Mouse (Mus musculus): ENCODE measurements around the gene Mtrex. TPM values are rescaled to one million over a fixed set of nuclear protein-coding genes. Genes with fewer than 3 reads are reported as not detected.

Mtrex gene
- total RNA-seq, 2 experiments from 2014 or later = 41.9 to 42.6 TPM

DNA sequence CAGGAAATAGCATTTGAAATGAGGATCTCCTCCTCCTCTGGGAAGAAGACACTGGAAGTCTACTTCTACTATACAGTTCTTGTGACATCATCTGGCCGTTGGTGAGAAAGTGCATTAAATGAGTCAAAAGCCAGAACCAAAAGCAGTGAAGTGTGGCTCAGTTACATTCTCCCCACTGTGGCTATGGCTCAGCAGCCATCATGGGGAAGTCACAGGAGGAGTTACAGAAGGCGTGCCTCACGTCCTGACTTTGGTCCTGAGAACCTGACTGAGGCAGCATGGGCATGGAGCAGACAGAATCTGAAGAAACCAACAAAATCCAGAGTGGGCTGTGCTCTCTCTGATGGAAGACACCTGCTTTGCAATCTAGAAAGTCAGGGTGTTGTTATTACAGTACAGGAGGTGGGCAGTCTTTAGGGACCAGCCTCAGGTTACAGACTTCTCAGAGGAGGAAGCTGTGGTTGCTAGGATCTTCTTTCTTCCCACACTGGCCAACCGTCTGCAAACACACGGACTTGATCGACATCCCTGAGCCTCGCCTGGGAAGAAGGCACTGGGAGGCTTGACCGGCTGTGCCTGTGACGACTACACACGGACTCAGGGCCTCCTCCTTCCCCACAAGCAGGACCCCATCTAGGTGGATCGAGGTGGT lies 57.0 kb downstream of the Mtrex start:
- DNase-seq (ENCODE audit: low spot score in 2 of 2) = no peak

DNA sequence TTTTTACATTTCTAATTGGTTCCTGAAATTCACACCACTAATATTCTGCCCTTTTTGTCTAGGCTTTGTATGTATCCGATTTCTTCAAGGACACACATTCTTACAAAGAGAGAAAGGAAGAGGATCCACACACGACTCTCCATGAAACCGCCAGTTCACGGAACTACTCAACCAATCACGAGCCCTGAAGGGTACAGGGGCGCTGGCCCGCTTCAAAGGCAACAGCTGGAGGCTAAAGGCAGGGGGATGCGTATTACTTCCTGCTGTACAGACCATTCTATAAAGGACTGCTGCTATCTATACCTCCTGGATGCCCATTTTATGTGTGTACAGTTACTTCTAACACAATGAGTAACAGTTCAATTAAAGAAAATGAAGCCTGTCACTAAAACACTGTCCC lies 59.8 kb downstream of the Mtrex start:
- no peak for DNase-seq (ENCODE audit: low spot score in 2 of 2)

DNA sequence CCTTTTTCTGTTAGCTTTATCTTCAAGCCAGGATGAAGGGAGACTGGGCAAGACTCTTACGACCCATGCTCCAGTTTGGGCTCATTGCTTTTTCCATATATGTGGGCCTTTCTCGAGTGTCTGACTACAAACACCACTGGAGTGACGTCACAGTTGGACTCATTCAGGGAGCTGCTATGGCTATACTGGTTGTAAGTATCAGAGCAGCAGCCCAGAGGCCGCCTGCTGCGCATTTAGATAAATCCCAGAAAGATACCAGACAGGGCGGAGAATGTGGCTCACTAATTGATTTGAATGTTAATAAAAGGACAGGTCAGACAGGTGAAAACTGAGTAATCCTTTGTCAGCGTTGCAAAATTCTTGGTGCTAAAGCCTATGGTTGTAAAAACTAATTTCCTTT lies 60.4 kb downstream of the Mtrex start:
- no peak for DNase-seq (ENCODE audit: low spot score in 2 of 2)

DNA sequence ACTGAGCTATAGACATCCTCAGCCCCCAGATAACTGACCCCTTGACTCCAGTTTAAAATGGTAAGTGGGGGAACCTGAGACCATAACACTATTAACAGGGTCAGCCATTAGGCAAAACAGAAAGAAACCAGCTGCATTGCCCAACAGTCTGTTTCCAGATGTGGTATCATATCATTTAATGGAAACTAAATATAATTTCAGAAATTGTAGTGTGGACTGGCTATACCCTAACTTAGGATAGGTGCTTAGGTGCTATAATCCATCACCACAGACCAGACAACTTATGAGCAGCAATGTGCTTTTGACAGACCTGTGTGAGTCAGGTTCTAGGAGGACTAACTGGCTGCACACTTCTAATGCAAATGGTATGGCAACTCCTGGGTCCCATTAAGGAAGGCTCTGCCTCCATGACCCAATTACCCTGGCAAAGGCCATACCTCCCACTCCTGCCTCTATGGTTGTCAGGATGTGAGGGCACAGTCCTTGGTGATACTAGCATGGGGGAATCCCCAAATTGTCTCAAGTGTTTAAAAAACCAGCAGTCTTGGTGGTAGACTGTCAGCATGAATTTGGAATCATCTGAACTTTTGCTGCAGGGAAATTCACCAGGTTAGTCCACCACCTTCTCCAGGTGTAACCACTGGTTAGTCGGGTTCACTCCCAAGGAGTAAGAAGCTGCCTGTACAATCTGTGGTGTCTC lies 64.1 kb downstream of the Mtrex start:
- DNase-seq (ENCODE audit: low spot score in 2 of 2) = no peak

DNA sequence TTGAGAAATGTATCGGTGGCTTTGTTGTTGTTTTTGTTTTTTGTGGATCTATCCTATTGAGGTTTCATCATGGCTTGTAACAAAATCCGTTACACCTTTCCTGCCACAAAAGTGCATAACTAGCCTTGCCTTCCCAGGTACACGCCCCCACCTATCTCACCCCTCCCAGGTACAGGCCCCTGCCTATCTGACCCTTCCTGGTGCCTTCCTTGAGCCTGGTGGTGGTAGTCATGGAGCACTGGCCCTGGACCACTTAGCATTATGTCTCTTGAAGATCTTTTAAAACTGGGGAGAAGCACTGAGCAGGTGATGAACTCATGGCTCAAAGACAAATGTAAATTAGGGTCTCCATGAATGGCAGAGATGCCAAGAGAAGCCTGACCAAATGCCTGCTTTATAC lies 64.9 kb downstream of the Mtrex start:
- no peak for DNase-seq (ENCODE audit: low spot score in 2 of 2)

DNA sequence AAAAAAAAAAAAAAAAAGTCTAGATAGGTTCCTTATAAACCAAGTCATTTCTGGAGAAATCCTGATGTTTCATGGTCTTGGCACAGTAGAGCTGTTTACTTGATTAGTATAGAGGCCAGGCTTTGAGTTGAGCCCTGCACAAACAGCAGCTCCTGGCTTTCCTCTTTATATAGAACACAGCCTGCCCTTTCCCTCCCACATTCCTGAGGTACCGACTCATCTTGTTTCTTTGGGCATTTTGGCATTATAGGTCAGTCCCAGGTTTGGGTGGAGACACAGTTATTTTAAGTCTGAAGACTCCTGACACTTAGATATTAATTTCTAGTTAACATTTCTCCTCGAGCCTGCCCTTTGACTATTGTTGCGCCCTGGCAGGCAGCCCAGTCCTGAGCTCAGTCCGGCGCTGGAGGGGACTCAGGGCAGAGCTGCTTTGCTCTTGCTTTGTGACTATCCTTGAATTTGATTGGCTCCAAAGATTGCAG lies 65.3 kb downstream of the Mtrex start:
- DNase-seq (ENCODE audit: low spot score in 2 of 2) = no peak

DNA sequence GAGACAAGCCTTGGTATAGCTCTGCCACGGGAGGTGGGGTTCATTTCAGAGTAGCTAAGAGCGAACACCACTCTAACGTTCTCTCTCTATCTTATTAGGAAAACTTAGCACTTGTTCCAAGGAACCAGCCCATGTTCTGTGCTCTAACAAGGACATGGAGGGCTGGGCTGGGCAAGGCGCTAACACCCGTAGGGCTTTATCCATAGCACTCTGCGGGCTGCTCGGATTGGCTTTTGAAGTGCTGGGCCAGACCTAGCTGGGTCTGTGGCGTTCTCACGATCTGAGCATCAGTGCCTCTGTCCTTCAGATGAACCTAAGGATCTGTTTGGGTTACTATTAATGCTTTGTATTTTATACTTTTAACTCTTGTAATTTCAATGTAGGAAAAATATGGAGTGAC lies 66.3 kb downstream of the Mtrex start:
- DNase-seq (ENCODE audit: low spot score in 2 of 2) = no peak

DNA sequence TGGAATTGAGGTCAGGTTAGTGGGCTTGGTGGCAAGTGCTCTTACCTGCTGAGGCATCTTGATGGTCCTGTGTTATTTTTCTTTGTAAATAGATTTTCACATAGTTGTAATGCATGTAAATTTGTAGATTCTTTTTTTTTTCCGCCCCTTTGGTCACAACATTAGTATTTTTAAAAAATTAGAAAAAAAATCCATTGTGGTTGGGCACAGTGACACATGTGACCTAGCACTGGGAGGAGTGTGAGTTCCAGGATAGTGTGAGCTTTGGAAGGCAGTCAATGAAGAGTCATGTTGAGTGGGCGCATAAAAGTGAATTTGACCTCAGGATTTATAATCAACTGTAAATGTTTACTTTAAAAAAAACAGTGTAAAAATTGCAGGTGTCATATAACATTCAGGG lies 66.8 kb downstream of the Mtrex start:
- no peak for DNase-seq (ENCODE audit: low spot score in 2 of 2)

DNA sequence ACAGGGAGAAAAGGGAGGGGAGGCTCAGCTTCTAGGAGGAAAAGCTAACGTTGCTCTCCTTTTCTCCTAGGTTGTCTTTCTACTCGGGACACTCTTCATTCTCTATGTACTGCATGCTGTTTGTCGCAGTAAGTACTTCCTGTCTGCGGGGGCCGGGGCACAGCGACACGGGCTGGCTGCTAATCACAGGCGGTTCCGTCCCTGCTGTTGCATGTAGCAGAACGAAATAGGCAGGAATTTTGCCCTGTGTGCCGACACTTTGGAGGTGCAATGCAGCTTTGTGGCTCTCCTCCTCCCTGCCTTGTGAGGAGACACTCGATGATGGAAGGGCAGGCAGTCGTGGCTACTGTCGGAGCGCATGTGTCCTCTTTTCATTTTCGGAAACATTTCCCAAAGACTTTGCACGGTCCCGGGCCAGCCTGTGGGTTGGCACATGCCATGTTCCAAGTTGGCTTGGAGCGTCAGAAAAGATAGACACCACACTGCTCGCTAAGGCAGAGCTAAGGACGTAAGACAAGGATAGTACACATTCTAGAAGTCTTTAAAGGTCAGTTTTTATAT lies 67.5 kb downstream of the Mtrex start:
- no peak for DNase-seq (ENCODE audit: low spot score in 2 of 2)

DNA sequence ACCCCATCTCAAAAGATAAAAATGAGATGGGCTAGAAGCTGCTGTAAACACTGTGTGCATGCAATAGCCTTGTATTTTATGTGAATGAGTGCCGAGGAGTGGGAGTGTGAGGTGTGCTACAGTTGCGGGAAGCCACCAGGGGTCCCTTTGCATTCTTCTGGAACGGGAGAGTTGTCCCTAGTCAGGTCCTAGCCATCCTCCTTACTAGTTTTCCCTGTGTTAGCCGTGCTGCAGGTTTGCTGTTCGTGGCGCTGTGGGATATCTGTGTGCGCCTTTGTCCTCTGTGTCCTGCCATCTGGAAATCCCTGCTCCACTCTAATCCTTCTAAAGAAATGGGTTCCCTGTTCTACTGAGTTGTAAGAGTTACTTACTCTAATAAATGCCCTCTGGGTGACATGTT lies 69.3 kb downstream of the Mtrex start:
- DNase-seq (ENCODE audit: low spot score in 2 of 2) = no peak

DNA sequence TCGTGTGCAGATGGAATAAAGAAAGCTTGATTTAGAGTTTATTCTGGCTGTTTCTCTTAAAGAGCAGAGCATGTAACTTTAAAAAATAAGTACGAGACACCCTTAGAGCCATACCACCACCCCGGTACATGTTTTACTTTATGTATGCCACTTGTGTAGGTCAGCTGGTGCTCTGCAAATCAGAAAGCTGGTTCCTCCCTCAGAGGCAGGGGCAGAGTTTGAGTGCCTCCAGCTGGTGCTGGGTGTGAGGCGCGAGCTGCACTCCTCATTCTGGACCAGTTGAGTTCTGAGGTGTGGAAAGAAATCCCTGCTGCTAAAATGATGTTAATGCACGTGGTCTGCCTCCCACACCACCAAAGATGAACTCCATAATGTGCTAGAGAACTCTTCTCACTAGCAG lies 72.8 kb downstream of the Mtrex start:
- no peak for DNase-seq (ENCODE audit: low spot score in 2 of 2)

DNA sequence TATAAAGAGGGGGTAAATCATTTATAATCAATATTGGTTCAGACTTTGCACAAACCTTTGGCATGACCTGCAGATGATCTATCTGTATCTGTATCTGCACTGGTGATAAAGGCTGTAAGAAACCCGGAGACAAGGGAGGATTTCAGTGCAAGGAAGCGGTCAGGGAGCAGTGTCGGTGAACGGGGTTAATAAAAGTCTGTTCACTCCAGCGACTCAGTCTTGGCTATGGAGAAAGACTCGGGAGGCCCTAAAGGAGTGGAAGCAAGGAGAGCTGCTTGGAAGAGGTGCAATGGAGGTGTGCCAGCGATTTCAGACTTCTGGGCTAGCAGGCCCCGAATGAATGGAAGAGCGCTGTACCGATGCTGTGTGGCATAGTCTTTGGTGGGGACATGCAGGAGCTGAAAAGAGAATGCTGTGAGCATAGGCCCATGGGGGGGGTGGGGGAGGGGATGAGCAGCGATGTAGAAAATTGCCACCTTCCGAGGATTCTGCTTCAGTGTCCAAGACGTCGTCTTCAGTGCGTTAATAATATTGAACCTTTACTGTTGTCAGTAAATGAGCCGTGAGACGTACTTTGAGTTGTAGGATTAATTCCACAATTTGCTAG lies 73.4 kb downstream of the Mtrex start:
- no peak for DNase-seq (ENCODE audit: low spot score in 2 of 2)

DNA sequence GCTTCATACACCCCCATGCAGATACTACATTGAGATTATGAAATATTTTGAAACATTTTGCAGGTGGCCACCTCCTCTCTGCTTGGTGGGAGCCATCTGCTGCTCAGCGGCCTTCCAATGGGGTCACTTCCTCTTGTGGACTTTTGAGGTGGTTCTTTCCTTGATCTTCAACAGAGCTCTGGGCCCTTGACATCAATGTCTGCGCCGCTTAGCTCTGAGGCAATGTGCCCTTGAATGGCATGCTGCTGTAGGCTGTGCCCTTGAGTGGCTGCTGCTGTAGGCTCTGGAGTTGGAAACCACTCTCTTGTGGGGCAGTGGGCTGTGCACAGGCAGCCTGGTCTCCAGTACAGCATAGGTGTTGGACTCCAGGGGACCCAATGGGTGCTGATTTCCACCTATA lies 81.3 kb downstream of the Mtrex start:
- no peak for DNase-seq (ENCODE audit: low spot score in 2 of 2)

DNA sequence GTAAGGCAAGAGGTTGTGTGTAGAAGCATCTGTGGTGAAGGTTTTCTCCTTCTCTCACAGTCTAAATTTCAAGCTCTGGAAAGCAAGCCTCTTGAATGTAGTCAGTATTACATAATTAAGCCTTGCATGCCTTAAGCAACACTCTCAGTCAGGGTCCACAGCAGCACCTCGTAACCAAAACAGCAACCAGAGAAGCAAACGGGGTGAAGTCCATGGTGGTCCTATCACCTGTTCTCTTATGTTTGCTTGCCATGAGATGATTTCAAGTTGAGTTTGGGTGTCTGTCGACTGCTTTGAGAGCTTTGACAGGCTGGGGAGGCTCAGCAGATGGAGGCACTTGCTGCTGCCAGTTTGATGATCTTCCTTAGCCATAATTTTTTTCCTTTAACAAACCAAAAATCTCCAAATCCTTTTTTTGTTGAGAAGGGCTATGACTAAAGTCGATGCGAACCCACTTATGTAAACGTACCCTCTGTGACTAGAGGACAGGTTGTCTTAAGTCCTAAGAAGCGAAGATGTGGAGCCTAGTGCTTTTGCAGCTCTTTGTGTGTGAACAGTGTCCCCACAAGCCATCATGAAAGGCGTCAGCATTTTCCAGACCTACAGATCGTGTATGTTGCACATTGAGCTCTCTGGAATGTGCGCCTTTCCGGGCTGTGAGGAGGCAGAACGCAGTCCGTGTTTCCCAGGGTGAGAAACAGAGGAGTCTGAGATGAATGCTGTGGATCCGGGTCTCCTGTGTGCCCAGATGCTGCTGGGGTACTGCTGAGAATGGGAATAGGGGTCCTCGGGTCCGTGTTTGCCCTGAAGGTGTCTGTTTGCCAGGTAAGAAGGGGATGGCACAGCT lies 86.7 kb downstream of the Mtrex start:
- DNase-seq (ENCODE audit: low spot score in 2 of 2) = no peak

DNA sequence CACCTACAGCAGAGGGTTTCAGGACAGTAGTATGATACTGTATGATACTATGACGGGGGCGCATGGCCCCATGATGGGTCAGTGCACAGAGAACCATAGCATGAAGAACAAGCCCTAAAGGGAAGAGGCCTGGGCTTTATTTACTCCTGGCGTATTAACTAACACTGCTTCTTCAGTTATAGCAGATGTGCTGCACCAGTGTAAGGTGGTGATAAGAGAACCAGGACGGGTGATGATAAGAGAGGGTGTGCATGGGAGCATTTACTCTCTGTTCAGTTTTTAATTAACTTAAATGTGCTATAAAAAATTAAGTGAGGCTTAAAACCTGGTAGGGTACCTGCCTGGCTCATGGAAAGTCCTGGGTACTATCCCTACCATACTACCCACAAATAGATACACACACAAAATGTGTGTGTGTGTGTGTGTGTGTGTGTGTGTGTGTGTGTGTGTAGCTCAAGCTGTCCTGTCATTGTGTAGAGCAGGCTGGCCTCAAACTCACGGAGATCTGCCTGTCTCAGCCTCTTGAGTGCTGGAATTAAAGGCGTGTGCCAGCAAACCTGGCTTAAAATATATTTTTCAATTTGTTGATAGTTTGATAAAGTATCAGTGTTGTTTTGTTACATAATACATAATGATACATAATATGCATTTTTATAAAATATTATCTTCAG lies 88.5 kb downstream of the Mtrex start:
- no peak for DNase-seq (ENCODE audit: low spot score in 2 of 2)

DNA sequence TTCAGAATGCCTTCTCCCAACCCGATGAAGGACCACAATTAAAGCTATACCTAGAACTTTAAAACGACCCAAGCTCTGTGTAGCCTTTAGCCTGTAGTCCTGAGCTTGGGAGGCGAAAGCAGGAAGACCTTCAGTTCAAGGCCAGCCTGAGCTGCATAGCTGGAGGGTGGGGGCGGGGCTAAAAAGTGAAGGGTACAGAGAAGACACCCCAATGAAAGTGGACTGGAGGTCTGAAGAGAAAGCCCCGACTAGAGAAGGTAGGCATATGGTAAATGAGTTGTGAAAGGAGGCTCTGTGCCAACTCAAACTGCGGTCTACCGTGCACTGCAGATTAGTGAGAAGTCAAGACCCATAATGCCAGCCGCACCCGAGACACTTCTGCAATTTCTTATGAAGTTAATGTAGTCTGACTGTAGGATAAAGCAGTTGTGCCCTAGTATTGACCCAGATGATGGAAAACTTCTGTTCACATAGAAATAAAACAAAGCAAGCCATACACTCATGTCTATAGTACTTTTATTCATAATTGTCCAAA lies 89.5 kb downstream of the Mtrex start:
- no peak for DNase-seq (ENCODE audit: low spot score in 2 of 2)

DNA sequence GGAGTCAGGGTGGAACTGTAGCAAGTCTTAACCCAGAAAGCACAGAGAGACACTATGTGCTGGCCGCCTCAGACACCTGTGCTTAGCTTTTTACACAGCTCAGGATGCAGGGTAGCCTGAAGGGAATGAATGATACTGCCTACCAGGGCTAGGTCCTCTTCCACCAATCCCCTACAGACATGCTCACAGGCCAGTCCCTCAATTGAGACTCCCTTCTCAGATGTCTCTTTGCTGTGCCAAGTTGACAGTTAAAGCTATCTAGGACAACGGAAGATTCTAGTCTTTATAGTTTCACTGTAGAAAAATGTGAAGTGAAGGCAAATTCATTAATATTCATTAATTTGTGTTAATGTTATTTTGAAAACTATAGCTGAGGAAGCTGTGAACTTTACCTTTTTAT lies 90.2 kb downstream of the Mtrex start:
- no peak for DNase-seq (ENCODE audit: low spot score in 2 of 2)

DNA sequence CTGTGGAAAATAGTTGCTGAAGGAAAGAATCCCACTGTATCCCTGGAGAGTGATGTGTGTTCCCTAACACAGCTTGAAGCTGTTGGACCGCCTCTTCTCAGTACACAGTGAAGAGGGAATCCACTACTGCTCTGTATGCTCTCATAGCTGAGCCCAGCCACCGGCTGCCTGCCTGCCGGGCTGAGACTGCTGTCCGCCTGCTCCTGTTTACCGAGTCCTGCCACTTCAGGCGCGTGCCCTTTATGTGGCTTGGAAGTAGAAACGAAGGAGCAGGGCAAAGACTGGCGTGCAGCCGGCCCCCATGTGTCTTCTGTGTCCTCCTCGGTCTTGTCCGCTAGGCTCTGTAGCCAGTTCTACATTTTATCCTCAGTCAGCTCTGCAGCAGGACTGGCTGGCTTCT lies 92.1 kb downstream of the Mtrex start:
- no peak for DNase-seq (ENCODE audit: low spot score in 2 of 2)

DNA sequence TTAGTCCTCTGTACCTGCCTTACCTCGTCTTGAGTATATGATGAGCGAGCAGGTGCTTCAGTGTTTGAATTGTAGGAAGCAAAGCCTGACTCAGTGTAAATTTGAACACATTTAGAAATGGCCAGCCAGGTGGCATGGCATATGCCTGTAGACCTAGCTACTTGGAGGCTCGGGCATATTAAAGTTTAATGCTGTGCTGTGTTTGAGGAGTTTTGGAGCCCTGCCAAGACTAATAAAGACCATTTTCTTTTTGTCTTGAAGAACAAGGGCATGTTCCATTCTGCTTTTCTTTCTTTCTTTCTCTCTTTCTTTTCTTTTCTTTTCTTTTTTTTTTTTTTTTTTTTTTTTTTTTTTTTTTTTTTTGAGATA lies 93.3 kb downstream of the Mtrex start:
- no peak for DNase-seq (ENCODE audit: low spot score in 2 of 2)

DNA sequence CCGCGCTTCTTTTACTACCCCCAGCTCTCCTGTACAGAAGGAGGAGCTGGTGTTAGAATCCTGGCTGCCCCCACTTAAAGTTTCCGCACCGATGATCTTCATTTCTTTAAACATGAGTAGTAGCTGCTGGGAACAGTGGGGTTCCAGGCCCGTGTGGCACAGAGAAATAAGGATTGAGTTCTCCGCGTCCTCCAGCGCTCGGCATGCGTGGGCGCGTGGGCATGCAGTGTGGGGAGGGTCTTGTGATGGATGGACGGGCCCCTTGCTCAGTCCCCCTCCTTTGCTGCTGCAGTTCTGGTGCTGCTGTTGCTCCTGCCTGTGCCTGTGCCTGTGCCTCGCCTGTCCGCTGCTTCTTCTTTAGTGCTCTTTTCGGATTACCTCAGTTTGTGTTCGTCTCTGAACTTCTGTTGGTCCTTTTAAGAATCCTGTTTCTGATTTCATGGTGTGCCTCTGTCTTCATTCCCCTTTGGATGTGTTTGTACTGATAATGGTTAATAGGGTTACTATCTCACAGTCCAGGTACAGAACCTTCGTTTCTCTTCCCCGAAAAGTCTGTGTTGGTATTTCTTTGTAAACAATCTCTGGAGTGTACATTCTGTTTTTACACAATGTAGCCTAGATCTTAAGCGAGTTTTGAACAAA lies 93.8 kb downstream of the Mtrex start:
- no peak for DNase-seq (ENCODE audit: low spot score in 2 of 2)

Measured in layer of hippocampus, postnatal 10 days (tissue).